Mouse (Mus musculus): Measurements from ENCODE around the gene Gbf1.

The Gbf1 gene

DNA sequence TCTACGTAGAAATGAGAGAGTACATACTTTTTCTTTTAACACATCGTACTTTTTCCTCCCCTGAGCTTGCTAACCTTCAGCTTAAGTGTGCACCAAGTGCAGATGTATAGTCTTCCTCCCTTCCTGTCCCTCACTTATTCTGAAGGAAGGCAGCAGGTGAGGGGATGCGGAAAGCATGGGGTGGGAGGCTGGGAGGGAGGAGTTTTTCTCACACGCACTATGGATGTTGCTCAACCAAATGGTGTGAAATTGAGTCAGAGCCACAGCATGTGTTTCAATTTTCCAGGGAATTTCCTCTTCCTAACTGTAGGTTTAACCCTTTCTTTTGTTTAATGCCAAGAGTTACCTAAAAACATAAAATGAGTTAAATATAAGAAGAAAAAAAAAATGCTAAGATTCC is 70.8 kb downstream of the Gbf1 start:
- no peak for DNase-seq (ENCODE audit: low read depth, low spot score)

- no peak for DNase-seq (ENCODE audit: low read depth, low spot score)
These were observed 72.6 kb downstream of the Gbf1 start for GRCm38 (mm10) chr19:46224882-46225281.

DNA sequence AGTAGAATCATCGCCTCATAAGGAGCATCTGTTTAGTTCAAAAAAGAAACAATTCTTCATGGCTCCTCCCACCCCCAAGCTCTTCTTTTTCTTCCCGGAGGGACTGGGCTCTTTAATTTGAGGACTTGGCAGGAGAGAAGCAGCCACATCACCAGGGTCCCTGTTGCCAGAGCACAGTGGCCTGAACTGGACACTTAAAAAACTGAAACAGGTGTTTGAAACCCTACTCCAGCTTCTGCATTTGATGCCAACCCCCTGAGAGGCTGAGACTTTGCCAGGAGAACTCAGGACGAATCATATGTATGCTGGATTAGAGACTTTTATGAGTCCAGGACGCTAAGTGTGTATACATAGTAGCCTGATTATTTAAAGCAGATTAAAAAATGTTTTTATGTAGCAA is 73.2 kb downstream of the Gbf1 start:
- no peak for DNase-seq (ENCODE audit: low read depth, low spot score)

- DNase-seq (ENCODE audit: low read depth, low spot score), result no peak
These were observed 74.0 kb downstream of the Gbf1 start for GRCm38 (mm10) chr19:46226295-46226694.

- DNase-seq (ENCODE audit: low read depth, low spot score), result no peak
These were observed 75.0 kb downstream of the Gbf1 start for GRCm38 (mm10) chr19:46227300-46227699.

GRCm38 (mm10) chr19:46234450-46234849 is 82.1 kb downstream of the Gbf1 start:
- no peak for DNase-seq (ENCODE audit: low read depth, low spot score)

GRCm38 (mm10) chr19:46236658-46237057 is 84.3 kb downstream of the Gbf1 start:
- no peak for DNase-seq (ENCODE audit: low read depth, low spot score)

- no peak for DNase-seq (ENCODE audit: low read depth, low spot score)
These were observed 87.9 kb downstream of the Gbf1 start for GRCm38 (mm10) chr19:46240246-46240645.

GRCm38 (mm10) chr19:46242416-46242815 is 90.1 kb downstream of the Gbf1 start:
- no peak for DNase-seq (ENCODE audit: low read depth, low spot score)

GRCm38 (mm10) chr19:46244628-46245027 is 92.3 kb downstream of the Gbf1 start:
- no peak for DNase-seq (ENCODE audit: low read depth, low spot score)

GRCm38 (mm10) chr19:46248991-46249390 is 96.7 kb downstream of the Gbf1 start:
- DNase-seq (ENCODE audit: low read depth, low spot score), result no peak

DNA sequence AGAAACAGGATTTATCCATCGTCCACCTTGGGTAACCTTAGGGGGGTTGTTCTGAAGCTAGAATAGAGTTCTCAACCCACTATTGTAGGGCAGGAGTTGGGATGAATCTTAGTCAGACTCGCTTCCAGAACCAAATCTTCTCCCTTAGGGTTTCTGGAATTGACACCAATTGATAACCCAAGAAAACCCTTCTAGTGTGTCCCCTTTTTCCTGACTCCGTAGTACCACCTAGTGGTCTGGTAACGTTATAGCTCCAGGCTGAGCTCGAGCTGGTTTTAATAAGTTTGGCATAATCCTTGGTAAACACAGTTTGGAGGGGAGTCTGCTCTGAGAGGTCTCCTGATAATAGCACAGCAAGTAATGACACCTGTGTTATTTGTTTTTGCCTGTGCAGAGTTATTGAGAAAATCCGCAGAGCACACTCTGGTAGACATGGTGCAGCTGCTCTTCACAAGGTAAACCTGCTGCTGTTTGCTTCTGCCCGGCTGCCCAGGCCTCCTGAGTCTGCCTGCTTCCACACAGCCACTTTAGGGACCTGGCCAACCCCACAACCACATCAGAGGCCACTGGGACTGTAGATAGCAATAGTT is 101.9 kb downstream of the Gbf1 start:
- DNase-seq (ENCODE audit: low read depth, low spot score), result peak; percentile 46

- no peak for DNase-seq (ENCODE audit: low read depth, low spot score)
These were observed 112.5 kb downstream of the Gbf1 start for GRCm38 (mm10) chr19:46264762-46265161.

DNA sequence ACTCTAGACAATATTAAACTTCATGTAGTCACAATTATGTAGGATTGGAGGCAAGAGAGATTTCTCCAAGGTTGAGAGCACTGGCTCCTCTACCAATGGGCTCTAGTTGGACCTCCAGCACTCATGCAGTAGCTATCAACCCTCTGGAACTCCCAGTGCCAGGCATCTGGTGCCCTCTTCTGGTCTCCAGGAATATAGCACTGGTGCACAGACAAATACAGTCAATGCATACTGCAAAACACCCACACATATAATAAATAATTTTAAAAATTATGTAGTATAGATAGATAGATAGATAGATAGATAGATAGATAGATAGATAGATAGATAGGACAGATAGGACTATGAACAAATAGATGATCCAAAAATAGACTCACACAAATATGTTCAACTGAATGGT is 123.0 kb downstream of the Gbf1 start:
- peak; percentile 4 for DNase-seq (ENCODE audit: low read depth, low spot score)

DNA sequence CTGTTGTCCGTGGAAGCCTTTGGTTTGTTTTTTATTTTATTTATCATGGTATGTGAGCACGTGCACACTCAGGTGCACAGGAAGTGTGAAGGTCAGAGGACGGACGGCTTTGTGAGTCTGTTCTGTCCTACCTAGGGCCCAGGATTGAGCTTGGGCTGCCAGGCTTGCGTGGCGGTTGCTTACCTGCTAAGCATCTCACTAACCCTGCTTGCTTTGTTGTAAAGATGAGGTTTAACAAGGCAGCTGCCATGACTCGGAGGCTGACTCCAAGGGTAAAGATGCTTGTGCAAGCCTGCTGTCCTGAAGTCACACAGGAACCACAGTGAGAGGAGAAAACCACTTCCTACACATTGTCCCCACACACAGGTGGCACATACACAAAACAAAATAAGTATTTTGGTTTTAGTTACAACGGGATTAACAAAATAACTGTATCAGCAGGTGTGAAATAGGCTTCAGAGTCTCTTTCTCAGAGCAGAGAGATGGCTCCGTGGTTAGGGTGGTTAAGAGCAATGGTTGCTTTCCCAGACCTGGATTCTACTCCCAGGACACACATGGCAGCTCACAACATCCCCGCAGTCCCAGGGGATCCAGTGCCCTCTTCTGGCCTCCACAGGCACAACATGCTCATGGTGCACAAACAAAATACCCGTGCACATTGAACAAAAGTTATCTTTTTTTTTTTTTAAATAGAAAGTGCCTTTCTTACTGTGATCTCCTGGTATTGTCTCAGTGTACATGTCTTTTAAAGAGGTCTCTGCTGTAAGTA is 130.0 kb downstream of the Gbf1 start:
- DNase-seq (ENCODE audit: low read depth, low spot score), result no peak

DNA sequence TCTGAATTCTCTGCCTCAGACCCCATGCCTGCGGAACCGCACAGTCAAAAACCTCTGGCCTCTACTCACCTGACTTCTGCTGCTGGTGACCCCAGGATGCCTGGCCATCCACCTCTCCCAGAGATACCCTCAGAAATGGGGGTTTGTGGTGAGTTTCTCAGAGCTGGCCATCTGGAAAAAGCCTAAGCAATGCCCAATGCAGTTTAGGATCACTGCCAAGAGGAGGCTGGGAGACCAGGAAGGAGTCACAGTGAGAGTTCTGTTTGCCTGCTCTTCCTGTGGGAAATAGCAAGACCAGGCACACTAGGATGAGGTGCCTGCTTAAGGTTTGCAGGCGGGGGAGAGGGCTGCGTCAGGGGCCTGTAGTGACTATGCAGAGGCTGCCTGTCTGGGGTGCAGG is 132.4 kb downstream of the Gbf1 start:
- no peak for DNase-seq (ENCODE audit: low read depth, low spot score)

DNA sequence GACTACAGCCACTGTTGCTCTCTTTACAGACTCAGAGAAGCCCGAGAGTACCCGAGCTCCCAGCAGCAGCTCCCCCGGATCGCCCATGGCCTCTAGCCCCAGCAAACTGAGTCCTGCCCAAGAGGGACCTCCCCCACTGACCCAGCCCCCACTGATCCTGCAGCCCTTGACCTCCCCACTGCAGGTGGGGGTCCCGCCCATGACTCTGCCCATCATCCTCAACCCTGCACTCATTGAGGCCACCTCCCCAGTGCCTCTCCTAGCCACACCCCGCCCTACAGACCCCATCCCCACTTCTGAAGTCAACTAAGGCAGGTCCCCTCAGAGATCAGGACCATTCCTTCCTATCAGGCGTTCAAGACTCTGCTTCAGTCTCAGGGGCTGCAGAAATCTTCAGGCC is 133.3 kb downstream of the Gbf1 start:
- DNase-seq (ENCODE audit: low read depth, low spot score), result no peak

DNA sequence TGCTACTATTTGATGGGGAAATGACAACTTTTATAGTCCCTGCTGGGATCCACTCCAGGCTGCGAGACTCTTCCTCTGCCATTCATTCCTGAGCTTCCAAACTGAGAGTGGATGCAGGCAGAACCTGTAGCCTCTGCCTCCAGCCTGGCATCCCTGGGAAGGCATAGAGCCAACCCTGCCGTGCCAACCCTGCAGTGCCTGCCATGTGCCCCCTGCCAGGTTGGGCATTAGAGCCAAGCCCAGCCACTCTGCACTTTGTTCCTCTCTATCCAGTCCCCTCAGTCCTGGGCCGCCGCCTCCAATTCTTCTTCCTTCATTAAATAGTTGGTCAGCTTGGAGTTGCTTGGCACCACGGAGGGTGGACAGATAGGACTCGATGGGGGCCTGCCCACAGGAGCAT is 133.7 kb downstream of the Gbf1 start:
- DNase-seq (ENCODE audit: low read depth, low spot score), result no peak

DNA sequence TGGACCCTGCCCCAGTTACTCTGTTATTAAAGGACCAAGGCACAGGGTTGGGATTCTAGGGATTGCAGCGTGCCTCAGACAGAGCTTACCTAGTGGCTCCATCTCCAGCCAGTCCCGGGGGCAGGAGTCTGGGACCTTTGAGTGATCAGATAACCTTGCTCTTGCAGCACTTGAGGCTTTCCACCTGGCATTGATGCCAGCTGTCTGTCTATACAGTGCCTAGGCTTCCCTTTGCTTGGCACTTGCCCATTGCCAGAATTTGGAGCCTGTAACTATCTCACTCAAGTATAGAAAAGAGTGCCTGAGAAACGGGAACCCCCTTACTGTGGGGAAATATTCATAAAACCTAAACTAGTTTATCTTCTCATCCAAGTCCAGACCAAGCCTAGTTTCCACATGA is 134.6 kb downstream of the Gbf1 start:
- no peak for DNase-seq (ENCODE audit: low read depth, low spot score)

GRCm38 (mm10) chr19:46287566-46287965 is 135.3 kb downstream of the Gbf1 start:
- no peak for DNase-seq (ENCODE audit: low read depth, low spot score)

DNA sequence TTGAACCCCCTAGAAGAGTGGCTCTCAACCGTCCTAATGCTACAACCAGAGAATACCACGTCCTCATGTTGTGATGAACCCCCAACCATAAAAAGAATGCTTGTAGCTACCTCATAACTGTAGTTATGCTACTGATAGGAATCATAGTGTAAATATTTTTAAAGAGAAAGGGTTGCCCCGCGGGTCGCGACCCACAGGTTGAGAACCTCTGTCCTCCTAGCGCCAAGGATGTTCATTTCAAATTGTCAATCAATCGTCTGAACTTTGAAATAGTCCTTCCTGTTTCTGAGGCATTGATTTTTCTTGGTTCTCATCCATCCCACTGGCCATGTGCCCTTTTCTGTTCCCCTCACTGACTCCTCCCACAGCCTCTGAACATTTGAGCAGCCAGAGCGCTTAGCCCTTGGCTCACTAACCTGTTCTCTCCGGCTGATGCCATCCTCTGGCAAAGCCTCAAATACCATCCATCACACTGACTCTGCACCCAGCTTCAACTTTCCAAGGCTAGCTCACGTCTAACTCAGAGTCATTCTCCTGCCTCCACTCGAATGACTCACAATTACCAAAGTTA is 138.3 kb downstream of the Gbf1 start:
- no peak for DNase-seq (ENCODE audit: low read depth, low spot score)

DNA sequence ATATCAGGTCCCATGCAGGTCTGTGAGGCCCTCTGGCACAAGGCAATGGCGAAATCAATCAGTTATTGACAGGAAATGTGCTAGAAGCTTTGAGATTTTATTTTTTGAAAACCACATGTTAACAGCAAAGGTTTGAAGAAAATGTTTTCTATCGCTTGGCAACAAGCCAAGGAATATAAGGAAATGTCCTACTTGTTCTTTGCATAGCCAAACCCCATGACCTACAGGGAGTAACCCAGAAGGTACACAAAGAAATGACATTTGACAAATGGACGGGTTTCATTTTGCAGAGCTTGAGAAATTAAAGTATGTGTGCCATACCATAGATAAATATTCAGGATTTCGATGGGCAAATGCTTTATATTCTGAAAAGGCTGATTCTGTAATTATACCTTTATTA is 144.6 kb downstream of the Gbf1 start:
- DNase-seq (ENCODE audit: low read depth, low spot score), result no peak

All from retina, postnatal 7 days (tissue).